Mouse (Mus musculus): ENCODE data around the gene Fgf2.

GRCm38 (mm10) chr3:37325317-37326112 is 22.6 kb upstream of the Fgf2 start:
- no peak for TF ChIP-seq CTCF (IDR thresholded peaks at IDR 0.05; ENCODE audit: low read depth)
- TF ChIP-seq EP300 (IDR thresholded peaks at IDR 0.05; ENCODE audit: low read depth), result no peak

Data from liver, postnatal 0 days (tissue).